Mouse (Mus musculus): ENCODE data around the gene Vmn1r38. TPM values are rescaled to one million over a fixed set of nuclear protein-coding genes. Genes with fewer than 3 reads are reported as not detected.

The Vmn1r38 gene
- total RNA-seq (2023; ENCODE audit: inconsistent age) = not detected in 4 replicates

DNA sequence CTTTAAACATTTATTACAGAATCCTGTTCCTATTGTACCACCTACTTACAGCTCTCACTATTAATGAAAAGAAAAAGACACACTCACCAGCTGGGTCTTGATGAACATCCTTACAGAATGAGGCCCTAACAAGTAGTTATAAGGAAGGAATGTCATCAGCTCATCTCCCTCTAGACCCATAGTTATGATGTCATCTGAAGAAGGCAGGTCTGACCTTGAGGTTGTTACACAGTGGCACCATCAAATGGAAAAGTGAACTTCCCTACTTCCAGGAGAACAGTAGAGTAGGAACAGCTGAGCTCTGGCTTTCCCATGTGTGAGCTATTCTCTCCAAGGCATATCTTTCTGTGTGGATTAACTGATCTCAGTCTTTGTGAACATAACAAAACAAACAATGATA lies at the start of gene Vmn1r38:
TSS of gene Vmn1r38 (minus strand) at position 101 of the 400 bp plus-strand sequence.

DNA sequence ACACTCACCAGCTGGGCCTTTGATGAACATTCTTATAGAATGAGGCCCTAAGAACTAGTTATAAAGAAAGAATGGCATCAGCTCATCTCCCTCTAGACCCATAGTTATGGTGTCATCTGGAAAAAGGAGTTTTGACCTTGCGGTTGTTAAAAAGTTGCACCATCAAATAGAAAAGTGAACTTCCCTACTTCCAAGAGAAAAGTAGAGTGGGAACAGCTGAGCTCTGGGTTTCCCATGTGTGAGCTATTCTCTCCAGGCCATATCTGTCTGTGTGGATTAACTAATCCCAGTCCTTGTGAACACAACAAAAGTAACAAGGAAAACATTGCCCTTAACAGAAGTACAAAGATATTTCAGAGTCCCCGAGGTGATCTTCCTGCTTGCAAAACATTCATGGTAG lies 28.1 kb upstream of the Vmn1r38 start, which contains the start of gene Vmn1r39:
TSS of gene Vmn1r39 (minus strand) at position 101 of the 400 bp plus-strand sequence.

GRCm38 (mm10) chr6:66729082-66729481 lies 53.3 kb downstream of the Vmn1r38 start, which contains the start of gene Vmn1r37:
Gene Vmn1r37 (plus strand): TSS chr6:66729382.

Other genes with a start within 250 kb of the Vmn1r38 start
- 14.0 to 19.8 TPM (median 19.0 TPM) in 4 replicates for gene Mad2l1, start 247.2 kb downstream of the Vmn1r38 start, total RNA-seq (2023; ENCODE audit: inconsistent age)
- gene Vmn1r32, start 222.5 kb downstream of the Vmn1r38 start, total RNA-seq (2023; ENCODE audit: inconsistent age) = not detected in 4 replicates
- gene Vmn1r33, start 164.3 kb downstream of the Vmn1r38 start, total RNA-seq (2023; ENCODE audit: inconsistent age) = not detected in 4 replicates
- gene Vmn1r34, start 138.7 kb downstream of the Vmn1r38 start, total RNA-seq (2023; ENCODE audit: inconsistent age) = not detected in 4 replicates
- gene Vmn1r35, start 96.7 kb downstream of the Vmn1r38 start, total RNA-seq (2023; ENCODE audit: inconsistent age) = not detected in 4 replicates
- not detected in 4 replicates for gene Vmn1r36, start 63.5 kb downstream of the Vmn1r38 start, total RNA-seq (2023; ENCODE audit: inconsistent age)
- not detected in 4 replicates for gene Vmn1r37, start 53.2 kb downstream of the Vmn1r38 start, total RNA-seq (2023; ENCODE audit: inconsistent age)
- not detected in 4 replicates for gene Vmn1r39, start 28.0 kb upstream of the Vmn1r38 start, total RNA-seq (2023; ENCODE audit: inconsistent age)
- 7.5 to 10.9 TPM (median 9.1 TPM) in 4 replicates for gene Gng12, start 113.8 kb upstream of the Vmn1r38 start, total RNA-seq (2023; ENCODE audit: inconsistent age)

All from B cell, adult (primary cell).